Mouse (Mus musculus): ENCODE results near the gene Csdc2.

The Csdc2 gene

DNA sequence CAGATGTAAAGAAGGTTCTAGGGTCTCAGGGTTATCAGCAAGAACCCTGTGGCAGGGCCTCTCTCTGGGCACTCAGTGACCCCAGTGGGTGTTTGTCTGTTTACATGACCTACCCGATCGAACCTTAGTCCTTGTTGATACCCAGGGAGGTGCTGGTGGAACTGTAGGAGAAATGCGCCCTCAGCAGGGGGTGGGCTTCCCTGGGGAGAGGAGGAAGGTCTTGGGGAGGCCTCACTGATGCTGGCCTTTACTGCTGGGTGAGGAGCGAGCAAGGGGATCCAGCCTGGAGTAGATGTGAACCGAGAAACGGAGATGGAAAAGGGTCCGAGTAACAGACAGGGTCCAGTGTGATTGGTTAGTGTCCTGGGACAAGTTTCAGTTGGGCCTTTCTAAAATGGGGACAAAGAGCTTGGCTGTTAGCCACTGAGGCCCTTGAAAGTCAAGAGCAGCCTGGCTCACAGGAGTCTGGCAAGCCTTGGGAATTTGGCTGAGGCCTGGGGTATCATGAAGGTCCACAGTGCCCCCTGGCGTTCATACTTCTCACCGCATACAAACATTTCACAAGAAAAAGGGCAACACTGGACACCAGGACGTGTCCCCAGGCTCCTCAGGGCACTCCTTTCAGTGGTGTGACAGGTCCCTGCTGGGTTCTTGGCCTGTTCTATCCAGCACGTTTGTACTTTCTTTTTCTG, 53.0 kb downstream of the Csdc2 start:
- DNase-seq (ENCODE audit: low read depth in 1 of 2, low spot score in 2 of 2) = peak; percentile 28 to 56

GRCm38 (mm10) chr15:81990549-81990948, 54.0 kb downstream of the Csdc2 start:
- DNase-seq (ENCODE audit: low read depth in 1 of 2, low spot score in 2 of 2) = no peak

DNA sequence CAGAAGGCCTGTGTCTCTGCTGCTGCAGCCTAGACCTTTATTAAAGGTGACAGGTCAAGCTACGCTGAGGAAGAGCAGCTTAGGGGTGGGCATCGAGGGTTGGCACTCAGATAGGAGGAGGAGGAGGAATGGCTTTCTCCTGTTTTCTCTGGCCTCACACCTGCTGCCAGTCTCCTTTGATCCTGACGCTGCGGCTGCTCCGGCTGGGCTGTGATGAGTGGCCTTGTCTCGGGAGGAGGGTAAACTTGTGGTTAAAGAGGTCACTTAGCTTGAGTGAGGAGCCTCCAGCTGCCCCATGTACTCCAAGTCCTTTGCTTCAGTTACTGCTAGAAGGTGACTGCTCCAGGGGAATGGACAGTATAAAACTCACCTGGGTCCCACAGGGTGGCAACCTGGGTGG, 57.4 kb downstream of the Csdc2 start:
- no peak for DNase-seq (ENCODE audit: low read depth in 1 of 2, low spot score in 2 of 2)

Data from monocyte, adult 2 months (primary cell).